Mouse (Mus musculus): ENCODE results near the gene Slc35b2. TPM values are rescaled to one million over a fixed set of nuclear protein-coding genes. Genes with fewer than 3 reads are reported as not detected.

The Slc35b2 gene
- total and polyA plus RNA-seq, 3 experiments, result 57.2 to 101 (median 73.9) TPM

- no peak for DNase-seq (ENCODE audit: extremely low read depth)
- H3K27me3 ChIP-seq (replicated peaks), result peaks cover 17% of the 10 kb centered on the region
These were observed 16.0 kb upstream of the Slc35b2 start for GRCm38 (mm10) chr17:45547461-45548190.

DNA sequence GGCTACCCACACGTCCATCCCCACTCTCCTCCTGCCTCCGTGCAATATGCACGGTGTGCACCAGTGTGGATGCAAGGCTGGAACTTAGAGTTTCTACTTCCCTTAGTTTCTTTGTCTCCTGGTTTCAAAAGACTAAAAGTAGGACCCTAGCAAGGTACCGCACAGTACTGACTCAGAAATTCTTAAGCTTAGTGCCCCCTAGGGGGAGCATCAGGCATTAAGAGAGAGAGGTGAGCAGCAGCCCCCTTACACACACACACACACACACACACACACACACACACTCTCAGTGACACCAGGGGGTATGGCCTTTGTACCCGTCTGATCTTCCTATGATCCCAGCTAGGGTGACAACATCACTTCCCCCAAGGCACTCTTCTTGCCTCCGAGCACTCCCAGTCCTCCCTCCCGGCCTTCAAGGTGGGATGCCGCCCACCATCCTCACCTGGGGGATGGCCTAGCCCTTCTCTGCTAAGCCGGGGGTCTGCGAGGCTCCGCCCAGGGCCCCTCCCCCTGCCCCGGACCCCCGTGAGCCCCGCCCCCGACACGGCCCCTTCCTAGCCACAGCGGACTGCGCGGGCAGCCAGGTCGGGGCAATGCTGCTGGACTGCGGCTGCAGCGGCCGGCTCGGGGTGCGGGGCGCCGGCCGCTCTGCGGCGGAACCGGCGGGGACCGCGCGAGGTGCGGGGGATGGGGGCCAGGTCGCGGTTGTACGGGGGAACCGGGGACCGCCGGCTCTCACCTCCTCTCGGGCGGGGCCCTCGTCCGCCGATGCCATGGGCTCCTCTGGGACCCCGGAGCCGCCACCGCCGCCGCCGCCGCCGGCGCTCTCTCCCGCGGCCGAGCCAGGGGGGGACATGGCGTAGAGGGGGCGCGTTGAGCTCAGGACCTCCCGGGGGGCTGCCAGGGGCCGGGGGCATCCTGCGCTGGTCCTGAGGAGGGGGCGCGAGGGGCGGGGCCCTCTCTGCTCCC is 14.8 kb upstream of the Slc35b2 start:
- dilution Hi-C loops (cut with MboI; ENCODE audit: extremely low pct_ligation_motif_present, extremely low pct_unique_long_range_greater_than_20kb, low sequenced_read_pairs), result no loop called here
- H3K79me2 ChIP-seq (replicated peaks; ENCODE audit: control insufficient read depth, extremely low read depth, insufficient read depth, poor library complexity, severe bottlenecking), result no peaks in the 10 kb centered on the region
- H3K4me2 ChIP-seq (ENCODE audit: insufficient read depth, low read depth, poor library complexity, severe bottlenecking), result no peak overlapping the region
- H3K9ac ChIP-seq (ENCODE audit: insufficient read depth, low read depth), result no peak overlapping the region
- peaks cover 20 to 37% of the 10 kb centered on the region in 2 experiments for H3K4me1 ChIP-seq (ENCODE audit: control insufficient read depth in 1 of 2, insufficient read depth in 2 of 2)
- peak; percentile 13 for DNase-seq (ENCODE audit: extremely low read depth)
- no peak overlapping the region for H3K27ac ChIP-seq (ENCODE audit: insufficient read depth, low read depth)
- no peaks in the 10 kb centered on the region for H3K36me3 ChIP-seq (replicated peaks in 1 of 2; ENCODE audit: control insufficient read depth in 1 of 2, insufficient read depth in 1 of 2, low read length in 1 of 2)
- peaks cover 6% of the 10 kb centered on the region for H3K27me3 ChIP-seq (replicated peaks)
- TF ChIP-seq CTCF (conservative IDR thresholded peaks at IDR 0.05 in 1 of 2, IDR thresholded peaks at IDR 0.05 in 1 of 2; ENCODE audit: low read depth in 2 of 2, low read length in 2 of 2), result peak in 1 of 2 experiments; percentile 34; a peak in 2 of 4 replicates
- TF ChIP-seq NELFE (IDR thresholded peaks at IDR 0.05; ENCODE audit: low read depth, low read length), result no peak
- H3K9me3 ChIP-seq (replicated peaks; ENCODE audit: low read length), result peaks cover 2% of the 10 kb centered on the region
- in situ Hi-C loops (cut with MboI; ENCODE audit: low pct_ligation_motif_present, low pct_unique_long_range_greater_than_20kb, low sequenced_read_pairs), result no loop called here
- no peak overlapping the region for H3K4me3 ChIP-seq (replicated peaks in 1 of 3; ENCODE audit: low read depth in 2 of 3, low read length in 2 of 3, poor library complexity in 1 of 3)

More at GRCm38 (mm10) chr17:45547461-45548190, 16.0 kb upstream of the Slc35b2 start:
- Histone ChIP-seq H3K4me2 (ENCODE audit: insufficient read depth, low read depth, poor library complexity, severe bottlenecking) (no peak overlapping the region), H3K36me3 (replicated peaks in 1 of 2; ENCODE audit: control insufficient read depth in 1 of 2, insufficient read depth in 1 of 2, low read length in 1 of 2) (no peaks in the 10 kb centered on the region), H3K4me1 (ENCODE audit: control insufficient read depth in 1 of 2, insufficient read depth in 2 of 2) (peaks cover 23 to 34% of the 10 kb centered on the region in 2 experiments), H3K27ac (ENCODE audit: insufficient read depth, low read depth) (no peak overlapping the region), H3K79me2 (replicated peaks; ENCODE audit: control insufficient read depth, extremely low read depth, insufficient read depth, poor library complexity, severe bottlenecking) (no peaks in the 10 kb centered on the region), H3K9me3 (replicated peaks; ENCODE audit: low read length) (peaks cover 2% of the 10 kb centered on the region), H3K4me3 (replicated peaks in 1 of 3; ENCODE audit: low read depth in 2 of 3, low read length in 2 of 3, poor library complexity in 1 of 3) (no peak overlapping the region), H3K9ac (ENCODE audit: insufficient read depth, low read depth) (no peak overlapping the region)
- TF ChIP-seq GABPA (IDR thresholded peaks at IDR 0.05; ENCODE audit: insufficient replicate concordance, low read depth, low read length) (no peak), SMC3 (IDR thresholded peaks at IDR 0.05; ENCODE audit: low read depth, low read length) (peak; percentile 3; the same call in 1 of the 2 replicates)
- in situ Hi-C loops (cut with MboI; ENCODE audit: low pct_ligation_motif_present, low pct_unique_long_range_greater_than_20kb, low sequenced_read_pairs) (no loop called here), dilution Hi-C loops (cut with MboI; ENCODE audit: extremely low pct_ligation_motif_present, extremely low pct_unique_long_range_greater_than_20kb, low sequenced_read_pairs) (no loop called here)

- Histone ChIP-seq H3K79me2 (replicated peaks; ENCODE audit: control insufficient read depth, extremely low read depth, insufficient read depth, poor library complexity, severe bottlenecking) (no peaks in the 10 kb centered on the region), H3K27me3 (replicated peaks) (peaks cover 1% of the 10 kb centered on the region), H3K9me3 (replicated peaks; ENCODE audit: low read length) (peaks cover 2% of the 10 kb centered on the region), H3K9ac (ENCODE audit: insufficient read depth, low read depth) (no peak within 1 kb of the TSS), H3K4me1 (ENCODE audit: control insufficient read depth in 1 of 2, insufficient read depth in 2 of 2) (peaks cover 17 to 38% of the 10 kb centered on the region in 2 experiments), H3K36me3 (replicated peaks in 1 of 2; ENCODE audit: control insufficient read depth in 1 of 2, insufficient read depth in 1 of 2, low read length in 1 of 2) (no peaks in the 10 kb centered on the region), H3K27ac (ENCODE audit: insufficient read depth, low read depth) (no peak within 1 kb of the TSS), H3K4me3 (replicated peaks in 1 of 3; ENCODE audit: low read depth in 2 of 3, low read length in 2 of 3, poor library complexity in 1 of 3) (no peak within 1 kb of the TSS), H3K4me2 (ENCODE audit: insufficient read depth, low read depth, poor library complexity, severe bottlenecking) (no peak within 1 kb of the TSS)
- TF ChIP-seq TCF12 (IDR thresholded peaks at IDR 0.05; ENCODE audit: low read depth, low read length) (no peak), MXI1 (IDR thresholded peaks at IDR 0.05; ENCODE audit: low read depth, low read length) (no peak), MAX (IDR thresholded peaks at IDR 0.05; ENCODE audit: low read length) (no peak), ZC3H11A (IDR thresholded peaks at IDR 0.05; ENCODE audit: low read depth, low read length) (no peak), RAD21 (IDR thresholded peaks at IDR 0.05; ENCODE audit: low read depth, low read length) (no peak), ZNF384 (IDR thresholded peaks at IDR 0.05; ENCODE audit: low read depth, low read length) (no peak), NRF1 (IDR thresholded peaks at IDR 0.05; ENCODE audit: low read depth, low read length) (no peak), KAT2A (IDR thresholded peaks at IDR 0.05; ENCODE audit: insufficient replicate concordance, low read length) (no peak), POLR2A (IDR thresholded peaks at IDR 0.05; ENCODE audit: low read depth, low read length) (no peak), UBTF (IDR thresholded peaks at IDR 0.05; ENCODE audit: low read depth, low read length) (no peak), NELFE (IDR thresholded peaks at IDR 0.05; ENCODE audit: low read depth, low read length) (no peak), BHLHE40 (IDR thresholded peaks at IDR 0.05; ENCODE audit: low read depth, low read length) (no peak), MAZ (IDR thresholded peaks at IDR 0.05; ENCODE audit: low read depth, low read length) (no peak), JUND (conservative IDR thresholded peaks at IDR 0.05; ENCODE audit: low read depth, low read length) (no peak), MYC (IDR thresholded peaks at IDR 0.05; ENCODE audit: low read depth, low read length) (no peak)
- in situ Hi-C loops (cut with MboI; ENCODE audit: low pct_ligation_motif_present, low pct_unique_long_range_greater_than_20kb, low sequenced_read_pairs), result loop anchor here (5.0 kb wide), 1 partner anchor 32 kb away; no protein-coding TSS in a partner anchor
- dilution Hi-C loops (cut with MboI; ENCODE audit: extremely low pct_ligation_motif_present, extremely low pct_unique_long_range_greater_than_20kb, low sequenced_read_pairs), result no loop called here
- no peak for DNase-seq (ENCODE audit: extremely low read depth)
These were observed 14.0 kb upstream of the Slc35b2 start, which contains the start of gene Tmem151b for GRCm38 (mm10) chr17:45549617-45550181. TSS of gene Tmem151b (minus strand) at chr17:45549677.

Measured in CH12.LX (cell line).